Mouse (Mus musculus) intestine, embryonic 16.5 days (tissue): ENCODE results near the gene Kirrel3. TPM values are rescaled to one million over a fixed set of nuclear protein-coding genes. Genes with fewer than 3 reads are reported as not detected.

Source experiments
- ATAC-seq: fragments of 200-750 bp; cut with Nextera tagmentation; 2 replicates; pipeline ENCODE4 v1.8.0; 2017; ENCODE audit warnings: moderate TSS enrichment, moderate library complexity
- H3K27ac ChIP-seq: fragments of 300-500 bp; sonication (generic); 2 replicates; pipeline ENCODE4 v1.5.1; 2014; ENCODE audit warnings: mild to moderate bottlenecking, low read length
- H3K27me3 ChIP-seq: fragments of 300-500 bp; sonication (generic); replicated peaks from 2 replicates; pipeline ENCODE4 v1.6.1; 2014; ENCODE audit warnings: low read length, control low read depth, mixed read lengths; ENCODE audit not compliant: control insufficient read depth, insufficient read depth
- H3K36me3 ChIP-seq: fragments of 300-500 bp; sonication (generic); 2 replicates; pipeline ENCODE4 v1.6.1; 2014; ENCODE audit warnings: low read length, control low read depth; ENCODE audit not compliant: control insufficient read depth, insufficient read depth
- H3K4me1 ChIP-seq: fragments of 300-500 bp; sonication (generic); 2 replicates; pipeline ENCODE4 v1.6.1; 2014; ENCODE audit warnings: low read length, control low read depth, mixed read lengths; ENCODE audit not compliant: control insufficient read depth, insufficient read depth
- H3K4me2 ChIP-seq: fragments of 300-500 bp; sonication (generic); 2 replicates; pipeline ENCODE4 v1.6.1; 2014; ENCODE audit warnings: low read depth, low read length, control low read depth
- H3K4me3 ChIP-seq: fragments of 300-500 bp; sonication (generic); 2 replicates; pipeline ENCODE4 v1.5.1; 2014; ENCODE audit warnings: mild to moderate bottlenecking, low read length
- H3K9ac ChIP-seq: fragments of 300-500 bp; sonication (generic); 2 replicates; pipeline ENCODE4 v1.6.1; 2014; ENCODE audit warnings: low read depth, low read length
- H3K9me3 ChIP-seq: fragments of 300-500 bp; sonication (generic); 2 replicates; pipeline ENCODE4 v1.6.1; 2016; ENCODE audit warnings: low read length, control low read depth; ENCODE audit not compliant: control insufficient read depth
- WGBS: fragments of 180-500 bp; shearing (Covaris S2); extraction: QIAGEN DNeasy Blood & Tissue Kit; methylation state at CpG from one replicate; pipeline ENCODE4 v1.1.7; 2014; 5-methylcytosine and 5-hydroxymethylcytosine counted together
- polyA plus RNA-seq: library from polyadenylated mRNA; unstranded; fragments of >200 nt; fragmentation: Nextera tagmentation; extraction: Ambion mirVana; gene quantifications from 2 replicates; pipeline ENCODE4 v1.2.1, GENCODE M21; 2015

Gene Kirrel3
- polyA plus RNA-seq, 1 experiment from 2014 or later = 1.7 TPM

- Histone ChIP-seq H3K4me3 (no peak overlapping the region), H3K9me3 (no peaks in the 10 kb centered on the region), H3K9ac (no peak overlapping the region), H3K4me1 (no peaks in the 10 kb centered on the region), H3K36me3 (no peaks in the 10 kb centered on the region), H3K27me3 (no peaks in the 10 kb centered on the region), H3K27ac (no peak overlapping the region), H3K4me2 (no peak overlapping the region)
- 78% methylated on average over 6 of the region's 6 CpGs for WGBS
- no peak for ATAC-seq
Observed at GRCm38 (mm10) chr9:34635696-34636095, 150.0 kb downstream of the Kirrel3 start.

DNA sequence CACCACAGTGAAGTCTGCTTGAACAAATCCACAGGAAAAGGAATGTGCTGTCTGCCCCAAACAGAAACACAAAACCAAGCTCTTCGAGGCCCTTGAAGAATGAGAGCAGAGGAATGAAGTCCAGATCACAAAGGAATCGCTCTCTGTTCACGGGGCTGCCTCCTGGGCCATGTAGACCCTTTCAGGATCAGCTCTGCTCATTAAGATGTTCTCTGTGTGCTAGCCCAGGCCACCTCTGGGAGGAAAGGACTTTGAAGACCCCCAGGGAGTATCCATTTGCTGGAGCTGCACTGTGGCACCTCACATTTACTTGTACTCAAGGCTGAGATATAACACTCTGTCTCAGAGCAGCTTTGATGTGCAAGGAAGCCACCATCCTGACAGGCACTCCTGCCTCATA lies 158.2 kb downstream of the Kirrel3 start:
- Histone ChIP-seq H3K4me3 (no peak overlapping the region), H3K9me3 (no peaks in the 10 kb centered on the region), H3K36me3 (no peaks in the 10 kb centered on the region), H3K27me3 (no peaks in the 10 kb centered on the region), H3K4me1 (no peaks in the 10 kb centered on the region), H3K27ac (no peak overlapping the region), H3K9ac (no peak overlapping the region), H3K4me2 (no peak overlapping the region)
- 41% methylated on average over 3 of the region's 3 CpGs for WGBS
- ATAC-seq = no peak

DNA sequence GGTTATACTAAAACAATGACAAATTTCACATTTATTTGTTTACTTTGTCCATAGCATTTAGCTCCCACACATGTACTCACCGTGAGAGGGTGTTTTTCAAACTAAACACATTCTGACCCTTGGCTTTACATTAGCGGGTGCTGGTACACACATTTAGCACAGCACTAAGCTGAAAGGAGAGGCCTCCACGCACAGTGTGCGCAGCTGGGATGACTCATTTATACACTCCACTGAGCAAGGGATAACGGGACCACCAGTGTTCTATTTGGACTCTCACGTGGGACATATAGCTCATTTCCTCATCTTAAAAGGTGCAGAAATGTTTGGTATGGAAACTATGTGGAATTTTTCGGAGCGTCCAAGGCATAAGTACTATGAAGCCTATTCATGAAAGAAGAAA lies 158.7 kb downstream of the Kirrel3 start:
- Histone ChIP-seq H3K4me3 (no peak overlapping the region), H3K27ac (no peak overlapping the region), H3K4me1 (no peaks in the 10 kb centered on the region), H3K36me3 (no peaks in the 10 kb centered on the region), H3K9me3 (no peaks in the 10 kb centered on the region), H3K9ac (no peak overlapping the region), H3K4me2 (no peak overlapping the region), H3K27me3 (no peaks in the 10 kb centered on the region)
- ATAC-seq = no peak
- 55% methylated on average over 8 of the region's 8 CpGs for WGBS

GRCm38 (mm10) chr9:34646831-34647230 lies 161.1 kb downstream of the Kirrel3 start:
- H3K4me2 ChIP-seq = no peak overlapping the region
- 86% methylated on average over 9 of the region's 9 CpGs for WGBS
- H3K36me3 ChIP-seq = no peaks in the 10 kb centered on the region
- no peak overlapping the region for H3K27ac ChIP-seq
- no peak for ATAC-seq
- H3K4me1 ChIP-seq = no peaks in the 10 kb centered on the region
- no peaks in the 10 kb centered on the region for H3K27me3 ChIP-seq
- no peak overlapping the region for H3K9ac ChIP-seq
- no peak overlapping the region for H3K4me3 ChIP-seq
- H3K9me3 ChIP-seq = no peaks in the 10 kb centered on the region

- H3K9me3 ChIP-seq = no peaks in the 10 kb centered on the region
- no peaks in the 10 kb centered on the region for H3K36me3 ChIP-seq
- WGBS = 58% methylated on average over 3 of the region's 3 CpGs
- H3K9ac ChIP-seq = no peak overlapping the region
- H3K4me3 ChIP-seq = no peak overlapping the region
- no peak overlapping the region for H3K27ac ChIP-seq
- no peaks in the 10 kb centered on the region for H3K4me1 ChIP-seq
- no peaks in the 10 kb centered on the region for H3K27me3 ChIP-seq
- no peak overlapping the region for H3K4me2 ChIP-seq
- ATAC-seq = no peak
Observed at GRCm38 (mm10) chr9:34652278-34652677, 166.6 kb downstream of the Kirrel3 start.

GRCm38 (mm10) chr9:34653141-34653540 lies 167.4 kb downstream of the Kirrel3 start:
- Histone ChIP-seq H3K36me3 (no peaks in the 10 kb centered on the region), H3K9ac (no peak overlapping the region), H3K9me3 (no peaks in the 10 kb centered on the region), H3K4me2 (no peak overlapping the region), H3K4me1 (no peaks in the 10 kb centered on the region), H3K4me3 (no peak overlapping the region), H3K27ac (no peak overlapping the region), H3K27me3 (no peaks in the 10 kb centered on the region)
- WGBS = 88% methylated on average over 1 of the region's 1 CpGs
- ATAC-seq = no peak

DNA sequence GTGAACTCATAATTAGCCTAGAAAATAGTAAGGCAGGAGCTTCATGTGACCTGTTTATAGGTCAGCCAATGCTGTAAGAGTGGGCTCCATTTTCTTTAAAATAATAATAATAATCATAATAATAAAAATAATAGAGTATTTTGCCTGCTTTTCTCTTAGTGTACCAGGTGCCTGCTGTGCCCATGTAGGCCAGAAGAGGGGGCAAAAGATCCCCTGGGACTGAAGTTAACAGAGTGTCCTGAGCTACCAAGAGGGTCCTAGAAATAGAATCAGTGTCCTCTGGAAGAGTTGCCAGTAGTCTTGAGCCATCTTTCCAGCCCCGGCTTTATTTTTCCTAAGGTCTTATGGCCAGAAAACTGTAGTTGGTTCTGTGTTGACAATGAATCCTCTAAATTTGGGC lies 174.9 kb downstream of the Kirrel3 start:
- Histone ChIP-seq H3K36me3 (no peaks in the 10 kb centered on the region), H3K9ac (no peak overlapping the region), H3K9me3 (no peaks in the 10 kb centered on the region), H3K4me2 (no peak overlapping the region), H3K4me3 (no peak overlapping the region), H3K4me1 (no peaks in the 10 kb centered on the region), H3K27ac (no peak overlapping the region), H3K27me3 (no peaks in the 10 kb centered on the region)
- WGBS = 83% methylated on average over 1 of the region's 1 CpGs
- no peak for ATAC-seq

- ATAC-seq = no peak
- Histone ChIP-seq H3K36me3 (no peaks in the 10 kb centered on the region), H3K4me3 (no peak overlapping the region), H3K9me3 (no peaks in the 10 kb centered on the region), H3K9ac (no peak overlapping the region), H3K4me2 (no peak overlapping the region), H3K4me1 (no peaks in the 10 kb centered on the region), H3K27ac (no peak overlapping the region), H3K27me3 (no peaks in the 10 kb centered on the region)
- 52% methylated on average over 6 of the region's 6 CpGs for WGBS
Observed at GRCm38 (mm10) chr9:34663412-34663811, 177.7 kb downstream of the Kirrel3 start.

- H3K9ac ChIP-seq = no peak overlapping the region
- no peak for ATAC-seq
- no peak overlapping the region for H3K4me2 ChIP-seq
- H3K36me3 ChIP-seq = no peaks in the 10 kb centered on the region
- H3K27ac ChIP-seq = no peak overlapping the region
- H3K4me3 ChIP-seq = no peak overlapping the region
- H3K27me3 ChIP-seq = no peaks in the 10 kb centered on the region
- H3K9me3 ChIP-seq = no peaks in the 10 kb centered on the region
- 71% methylated on average over 15 of the region's 15 CpGs for WGBS
- no peaks in the 10 kb centered on the region for H3K4me1 ChIP-seq
Observed at GRCm38 (mm10) chr9:34665361-34666129, 179.9 kb downstream of the Kirrel3 start.

- ATAC-seq = no peak
- no peak overlapping the region for H3K9ac ChIP-seq
- H3K9me3 ChIP-seq = no peaks in the 10 kb centered on the region
- H3K4me2 ChIP-seq = no peak overlapping the region
- no peak overlapping the region for H3K27ac ChIP-seq
- H3K27me3 ChIP-seq = no peaks in the 10 kb centered on the region
- H3K4me3 ChIP-seq = no peak overlapping the region
- WGBS = 77% methylated on average over 1 of the region's 1 CpGs
- no peaks in the 10 kb centered on the region for H3K4me1 ChIP-seq
- H3K36me3 ChIP-seq = no peaks in the 10 kb centered on the region
Observed at GRCm38 (mm10) chr9:34667182-34667581, 181.5 kb downstream of the Kirrel3 start.
